ENCODE assay signal across 8 mouse cellular contexts in genomic region chr5:137749196-137749836, GRCm38 (mm10). TPM values are rescaled to one million over a fixed set of nuclear protein-coding genes. Genes with fewer than 3 reads are reported as not detected.
DNase-seq lines count a peak whose midpoint lies in the region; ATAC-seq and TF ChIP-seq lines count a peak whose summit lies in the region.

No protein-coding gene starts in this region.

- H3K27ac ChIP-seq in kidney, adult 2 months (ENCODE audit: insufficient read depth, low read depth, low read length) = peak overlapping the region; percentile 46
- H3K27ac ChIP-seq in embryonic facial prominence, embryonic 12.5 days = 0 out of 2 replicates have a peak overlapping the region, but pooled peaks have one; percentile 30
- H3K27ac ChIP-seq in limb, embryonic 12.5 days = 0 out of 2 replicates have a peak overlapping the region, but pooled peaks have one; percentile 17
- 0 out of 2 replicates have a peak overlapping the region, but pooled peaks have one; percentile 93 for H3K27ac ChIP-seq in neural tube, embryonic 13.5 days (replicated peaks)

- no peak for TF ChIP-seq POLR2A in kidney, adult 2 months (IDR thresholded peaks at IDR 0.05; ENCODE audit: low read depth, low read length)

- no peak for ATAC-seq in embryonic facial prominence, embryonic 12.5 days (ENCODE audit: insufficient number of reproducible peaks, insufficient read depth, low FRiP score, low TSS enrichment)
- no peak for ATAC-seq in limb, embryonic 12.5 days (ENCODE audit: insufficient number of reproducible peaks, insufficient read depth, low FRiP score, low TSS enrichment, low read depth)
- no peak for ATAC-seq in neural tube, embryonic 13.5 days (ENCODE audit: low read depth)

- WGBS in kidney, adult 2 months = 28% methylated on average over 6 of the region's 6 CpGs
- WGBS in embryonic facial prominence, embryonic 12.5 days = 53% methylated on average over 6 of the region's 6 CpGs
- WGBS in limb, embryonic 12.5 days = 41% methylated on average over 6 of the region's 6 CpGs
- 65% methylated on average over 6 of the region's 6 CpGs for WGBS in neural tube, embryonic 13.5 days

- H3K4me1 ChIP-seq in kidney, adult 2 months (ENCODE audit: control insufficient read depth, insufficient read depth, low read length) = 0 out of 2 replicates have a peak, but pooled peaks cover 3% of the 10 kb centered on the region
- peaks cover 22% of the 10 kb centered on the region for H3K4me1 ChIP-seq in embryonic facial prominence, embryonic 12.5 days
- H3K4me1 ChIP-seq in limb, embryonic 12.5 days (replicated peaks) = peaks cover 31% of the 10 kb centered on the region
- H3K4me1 ChIP-seq in neural tube, embryonic 13.5 days (replicated peaks) = peaks cover 45% of the 10 kb centered on the region

- H3K4me3 ChIP-seq in kidney, adult 2 months (ENCODE audit: insufficient read depth, low read depth, low read length) = peak overlapping the region; percentile 20; the same call in 1 of the 2 replicates
- H3K4me3 ChIP-seq in embryonic facial prominence, embryonic 12.5 days = 0 out of 2 replicates have a peak overlapping the region, but pooled peaks have one; percentile 12
- no peak overlapping the region for H3K4me3 ChIP-seq in limb, embryonic 12.5 days (replicated peaks)
- 0 out of 2 replicates have a peak overlapping the region, but pooled peaks have one; percentile 66 for H3K4me3 ChIP-seq in neural tube, embryonic 13.5 days

- H3K9me3 ChIP-seq in embryonic facial prominence, embryonic 12.5 days = no peaks in the 10 kb centered on the region
- no peaks in the 10 kb centered on the region for H3K9me3 ChIP-seq in limb, embryonic 12.5 days
- no peaks in the 10 kb centered on the region for H3K9me3 ChIP-seq in neural tube, embryonic 13.5 days

- H3K4me2 ChIP-seq in embryonic facial prominence, embryonic 12.5 days (replicated peaks) = peak overlapping the region; percentile 100
- peak overlapping the region; percentile 99 for H3K4me2 ChIP-seq in limb, embryonic 12.5 days
- H3K4me2 ChIP-seq in neural tube, embryonic 13.5 days = peak overlapping the region; percentile 99

- no peaks in the 10 kb centered on the region for H3K27me3 ChIP-seq in kidney, adult 2 months (replicated peaks; ENCODE audit: control insufficient read depth, insufficient read depth, low read length)
- no peaks in the 10 kb centered on the region for H3K27me3 ChIP-seq in embryonic facial prominence, embryonic 12.5 days
- no peaks in the 10 kb centered on the region for H3K27me3 ChIP-seq in limb, embryonic 12.5 days
- no peaks in the 10 kb centered on the region for H3K27me3 ChIP-seq in neural tube, embryonic 13.5 days

- DNase-seq in kidney, adult 2 months = peak; percentile 33
- no peak for DNase-seq in kidney, adult 8-10 months
- no peak for DNase-seq in right cerebral cortex, postnatal 10 days (ENCODE audit: low spot score in 2 of 2)
- no peak for DNase-seq in layer of hippocampus, adult 8-10 months (ENCODE audit: low spot score in 2 of 2)
- DNase-seq in right cerebral cortex, postnatal 36 days (ENCODE audit: low spot score in 2 of 2) = no peak

- H3K36me3 ChIP-seq in kidney, adult 2 months (ENCODE audit: control insufficient read depth, insufficient read depth, low read length) = no peaks in the 10 kb centered on the region
- H3K36me3 ChIP-seq in embryonic facial prominence, embryonic 12.5 days = peaks cover 36% of the 10 kb centered on the region
- H3K36me3 ChIP-seq in limb, embryonic 12.5 days = peaks cover 50% of the 10 kb centered on the region
- peaks cover 32% of the 10 kb centered on the region for H3K36me3 ChIP-seq in neural tube, embryonic 13.5 days

- 0 out of 2 replicates have a peak overlapping the region, but pooled peaks have one; percentile 16 for H3K9ac ChIP-seq in embryonic facial prominence, embryonic 12.5 days
- H3K9ac ChIP-seq in limb, embryonic 12.5 days (replicated peaks) = no peak overlapping the region
- 0 out of 2 replicates have a peak overlapping the region, but pooled peaks have one; percentile 72 for H3K9ac ChIP-seq in neural tube, embryonic 13.5 days

- TF ChIP-seq CTCF in kidney, adult 2 months (conservative IDR thresholded peaks at IDR 0.05; ENCODE audit: insufficient read depth, insufficient read length, low read depth, low read length) = no peak

RNA-seq across cellular contexts. Expression of gene Tsc22d4, which starts 3.8 kb away (rescaled TPM):
- polyA plus RNA-seq in kidney, adult 2 months (2012; rRNA removed) = 71.2 and 78.4 TPM in 2 replicates
- 129 and 133 TPM in 2 replicates for polyA plus RNA-seq in embryonic facial prominence, embryonic 12.5 days (2016; fragmentation: Nextera tagmentation; extraction: Ambion mirVana)
- polyA plus RNA-seq in limb, embryonic 12.5 days (2016; fragmentation: Nextera tagmentation; extraction: Ambion mirVana) = 127 and 128 TPM in 2 replicates
- polyA plus RNA-seq in neural tube, embryonic 13.5 days (2015; fragmentation: Nextera tagmentation; extraction: Ambion mirVana) = 76.8 and 86.9 TPM in 2 replicates
- total RNA-seq in layer of hippocampus, adult 8-10 months (2022) = 100 to 1,000 TPM; 146 to 236 (median 178) TPM

RNA-seq across cellular contexts. Expression of gene Nyap1, which starts 7.9 kb away (rescaled TPM):
- 3.1 and 4.1 TPM in 2 replicates for polyA plus RNA-seq in kidney, adult 2 months (2012; rRNA removed)
- polyA plus RNA-seq in embryonic facial prominence, embryonic 12.5 days (2016; fragmentation: Nextera tagmentation; extraction: Ambion mirVana) = 3.7 and 4.6 TPM in 2 replicates
- 3.8 and 4.5 TPM in 2 replicates for polyA plus RNA-seq in limb, embryonic 12.5 days (2016; fragmentation: Nextera tagmentation; extraction: Ambion mirVana)
- polyA plus RNA-seq in neural tube, embryonic 13.5 days (2015; fragmentation: Nextera tagmentation; extraction: Ambion mirVana) = 23.4 and 25.4 TPM in 2 replicates
- total RNA-seq in layer of hippocampus, adult 8-10 months (2022) = 10 to 100 TPM; 64.7 to 77.5 (median 68.4) TPM

RNA-seq across cellular contexts. Expression of gene Ppp1r35, which starts 29.3 kb away (rescaled TPM):
- 30.6 and 36.6 TPM in 2 replicates for polyA plus RNA-seq in kidney, adult 2 months (2012; rRNA removed)
- 51.3 and 51.9 TPM in 2 replicates for polyA plus RNA-seq in embryonic facial prominence, embryonic 12.5 days (2016; fragmentation: Nextera tagmentation; extraction: Ambion mirVana)
- polyA plus RNA-seq in limb, embryonic 12.5 days (2016; fragmentation: Nextera tagmentation; extraction: Ambion mirVana) = 47.6 and 52.1 TPM in 2 replicates
- polyA plus RNA-seq in neural tube, embryonic 13.5 days (2015; fragmentation: Nextera tagmentation; extraction: Ambion mirVana) = 38.1 and 39.7 TPM in 2 replicates
- 10 to 100 TPM; 11.5 to 16.3 (median 14.1) TPM for total RNA-seq in layer of hippocampus, adult 8-10 months (2022)

RNA-seq across cellular contexts. Expression of gene Mepce, which starts 38.1 kb away (rescaled TPM):
- 41.0 and 42.9 TPM in 2 replicates for polyA plus RNA-seq in kidney, adult 2 months (2012; rRNA removed)
- polyA plus RNA-seq in embryonic facial prominence, embryonic 12.5 days (2016; fragmentation: Nextera tagmentation; extraction: Ambion mirVana) = 14.5 and 15.8 TPM in 2 replicates
- 12.5 and 14.2 TPM in 2 replicates for polyA plus RNA-seq in limb, embryonic 12.5 days (2016; fragmentation: Nextera tagmentation; extraction: Ambion mirVana)
- 9.9 and 12.3 TPM in 2 replicates for polyA plus RNA-seq in neural tube, embryonic 13.5 days (2015; fragmentation: Nextera tagmentation; extraction: Ambion mirVana)
- total RNA-seq in layer of hippocampus, adult 8-10 months (2022) = 10 to 100 TPM; 44.6 to 52.9 (median 48.3) TPM

RNA-seq across cellular contexts. Expression of gene Zcwpw1, which starts 38.3 kb away (rescaled TPM):
- polyA plus RNA-seq in kidney, adult 2 months (2012; rRNA removed) = 1.6 and 2.5 TPM in 2 replicates
- 38.2 and 39.3 TPM in 2 replicates for polyA plus RNA-seq in embryonic facial prominence, embryonic 12.5 days (2016; fragmentation: Nextera tagmentation; extraction: Ambion mirVana)
- polyA plus RNA-seq in limb, embryonic 12.5 days (2016; fragmentation: Nextera tagmentation; extraction: Ambion mirVana) = 28.9 and 29.9 TPM in 2 replicates
- 10.4 and 12.4 TPM in 2 replicates for polyA plus RNA-seq in neural tube, embryonic 13.5 days (2015; fragmentation: Nextera tagmentation; extraction: Ambion mirVana)
- total RNA-seq in layer of hippocampus, adult 8-10 months (2022) = 1 to 10 TPM; 6.7 to 9.1 (median 7.5) TPM

Comparison
In these comparisons a context has a peak if more than half of its experiments do, and no peak if none do; other contexts are left out.
1. H3K27ac ChIP-seq: peak in every context shown above with its lines; median percentile 93 in neural tube, embryonic 13.5 days; 46 in kidney, adult 2 months; 30 in embryonic facial prominence, embryonic 12.5 days; 17 in limb, embryonic 12.5 days.